16 mouse cellular contexts compared by ENCODE assay signal in the genomic region with DNA sequence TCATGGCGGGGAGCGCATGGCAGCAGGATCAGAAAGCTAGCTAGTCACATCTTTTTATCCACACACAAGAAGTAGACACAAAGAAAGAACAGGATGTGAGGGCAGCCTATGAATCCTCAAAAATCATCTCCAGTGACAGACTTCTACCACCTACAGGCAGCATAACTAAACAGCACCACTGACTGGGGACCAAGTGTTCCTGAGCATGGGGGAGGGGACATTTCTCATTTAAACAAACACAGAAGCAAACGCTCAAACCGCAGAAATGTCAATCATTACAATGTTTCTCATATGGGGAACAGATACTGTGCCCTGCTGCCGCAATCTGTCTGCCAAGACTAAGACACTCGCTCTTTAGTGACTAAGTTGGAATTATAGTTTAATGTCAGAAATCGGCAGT. TPM values are rescaled to one million over a fixed set of nuclear protein-coding genes. Genes with fewer than 3 reads are reported as not detected.
A peak's percentile ranks its signal among the peaks of the same experiment; 100 is the strongest.
DNase-seq lines count a peak whose midpoint lies in the region; ATAC-seq and TF ChIP-seq lines count a peak whose summit lies in the region.
"Had no signal": no experiment of that assay in that cellular context is flagged by ENCODE, and none has a peak within 500 bp of the region (broad histone marks: within the 10 kb centered on the region; RNA-seq: fewer than 3 reads in every experiment).

No protein-coding gene starts in this region.

- TF ChIP-seq CTCF in intestine, postnatal 0 days (IDR thresholded peaks at IDR 0.05; ENCODE audit: low read depth), result 0 out of 2 replicates have a peak, but pooled peaks have one; percentile 34
- TF ChIP-seq CTCF in CH12.LX (conservative IDR thresholded peaks at IDR 0.05 in 1 of 2, IDR thresholded peaks at IDR 0.05 in 1 of 2; ENCODE audit: low read depth in 2 of 2, low read length in 2 of 2), result peak in 1 of 2 experiments; percentile 52; a peak in 2 of 4 replicates

- dilution Hi-C loops in CH12.LX (cut with MboI; ENCODE audit: extremely low pct_ligation_motif_present, extremely low pct_unique_long_range_greater_than_20kb, low sequenced_read_pairs), result no loop called here

- H3K9ac ChIP-seq in intestine, postnatal 0 days (ENCODE audit: low read depth, low read length), result no peak overlapping the region
- H3K9ac ChIP-seq in intestine, embryonic 16.5 days (ENCODE audit: low read depth, low read length), result no peak overlapping the region
- H3K9ac ChIP-seq in CH12.LX (ENCODE audit: insufficient read depth, low read depth), result no peak overlapping the region
- H3K9ac ChIP-seq: limb, embryonic 13.5 days; liver, embryonic 15.5 days had no signal

- no peak for ATAC-seq in intestine, postnatal 0 days
- ATAC-seq in intestine, embryonic 16.5 days, result no peak
- ATAC-seq: inflammation-experienced regulatory T-cells, adult 6 months; midbrain, embryonic 16.5 days had no signal

- H3K27ac ChIP-seq in intestine, postnatal 0 days (ENCODE audit: low read depth, low read length), result no peak overlapping the region
- H3K27ac ChIP-seq in intestine, embryonic 16.5 days (ENCODE audit: low read length), result no peak overlapping the region
- no peak overlapping the region for H3K27ac ChIP-seq in CH12.LX (ENCODE audit: insufficient read depth, low read depth)
- H3K27ac ChIP-seq: kidney, postnatal 0 days; left cerebral cortex, adult 2 months; limb, embryonic 13.5 days; liver, embryonic 15.5 days had no signal

- H3K4me2 ChIP-seq in intestine, postnatal 0 days (replicated peaks; ENCODE audit: low read depth), result no peak overlapping the region
- no peak overlapping the region for H3K4me2 ChIP-seq in intestine, embryonic 16.5 days (ENCODE audit: low read depth, low read length)
- no peak overlapping the region for H3K4me2 ChIP-seq in CH12.LX (ENCODE audit: insufficient read depth, low read depth, poor library complexity, severe bottlenecking)
- H3K4me2 ChIP-seq: limb, embryonic 13.5 days; liver, embryonic 15.5 days had no signal

- no peaks in the 10 kb centered on the region for H3K36me3 ChIP-seq in intestine, postnatal 0 days (ENCODE audit: control insufficient read depth, insufficient read depth)
- no peaks in the 10 kb centered on the region for H3K36me3 ChIP-seq in intestine, embryonic 16.5 days (ENCODE audit: control insufficient read depth, insufficient read depth, low read length)
- no peaks in the 10 kb centered on the region for H3K36me3 ChIP-seq in CH12.LX (replicated peaks in 1 of 2; ENCODE audit: control insufficient read depth in 1 of 2, insufficient read depth in 1 of 2, low read length in 1 of 2)
- H3K36me3 ChIP-seq: limb, embryonic 13.5 days; liver, embryonic 15.5 days had no signal

- TF ChIP-seq RAD21 in CH12.LX (IDR thresholded peaks at IDR 0.05; ENCODE audit: low read depth, low read length), result peak; percentile 39

- no peaks in the 10 kb centered on the region for H3K9me3 ChIP-seq in intestine, postnatal 0 days (ENCODE audit: control insufficient read depth)
- no peaks in the 10 kb centered on the region for H3K9me3 ChIP-seq in intestine, embryonic 16.5 days (ENCODE audit: control insufficient read depth, low read length)
- H3K9me3 ChIP-seq in CH12.LX (replicated peaks; ENCODE audit: low read length), result no peaks in the 10 kb centered on the region
- H3K9me3 ChIP-seq: limb, embryonic 13.5 days; liver, embryonic 15.5 days had no signal

- no peak for TF ChIP-seq POLR2A in CH12.LX (IDR thresholded peaks at IDR 0.05; ENCODE audit: low read depth, low read length)

- H3K79me2 ChIP-seq in CH12.LX (replicated peaks; ENCODE audit: control insufficient read depth, extremely low read depth, insufficient read depth, poor library complexity, severe bottlenecking), result no peaks in the 10 kb centered on the region

- H3K4me3 ChIP-seq in intestine, postnatal 0 days (ENCODE audit: low read depth, low read length), result no peak overlapping the region
- no peak overlapping the region for H3K4me3 ChIP-seq in intestine, embryonic 16.5 days (ENCODE audit: low read length)
- no peak overlapping the region for H3K4me3 ChIP-seq in CH12.LX (replicated peaks in 1 of 3; ENCODE audit: low read depth in 2 of 3, low read length in 2 of 3, poor library complexity in 1 of 3)
- H3K4me3 ChIP-seq: left cerebral cortex, adult 2 months; limb, embryonic 13.5 days; liver, embryonic 15.5 days had no signal

- DNase-seq in 3T3-L1 (ENCODE audit: low read depth, low spot score) (peak; percentile 61), CH12.LX (ENCODE audit: extremely low read depth) (peak; percentile 21)
- DNase-seq in layer of hippocampus, postnatal 10 days (ENCODE audit: low spot score in 2 of 2), result peak; percentile 6 to 24
- DNase-seq in gastrocnemius, postnatal 25 days, result no peak
- no peak for DNase-seq in B cell, adult 2 months
- DNase-seq: cerebellum, adult 18-20 months; lung, postnatal 4 days; right cerebral cortex, postnatal 25 days had no signal

- H3K27me3 ChIP-seq in intestine, postnatal 0 days (replicated peaks; ENCODE audit: control insufficient read depth, insufficient read depth, low read length), result no peaks in the 10 kb centered on the region
- H3K27me3 ChIP-seq in intestine, embryonic 16.5 days (replicated peaks; ENCODE audit: control insufficient read depth, insufficient read depth, low read length), result no peaks in the 10 kb centered on the region
- H3K27me3 ChIP-seq in CH12.LX (replicated peaks), result no peaks in the 10 kb centered on the region
- H3K27me3 ChIP-seq: limb, embryonic 13.5 days; liver, embryonic 15.5 days had no signal

- no peaks in the 10 kb centered on the region; the same call in 1 of the 2 replicates for H3K4me1 ChIP-seq in intestine, postnatal 0 days (replicated peaks; ENCODE audit: control insufficient read depth, insufficient read depth, low read length)
- H3K4me1 ChIP-seq in intestine, embryonic 16.5 days (ENCODE audit: control insufficient read depth, insufficient read depth, low read length), result no peaks in the 10 kb centered on the region
- H3K4me1 ChIP-seq in CH12.LX (ENCODE audit: control insufficient read depth in 1 of 2, insufficient read depth in 2 of 2), result peaks cover 0 to 4% of the 10 kb centered on the region in 2 experiments; a peak in 1 of 4 replicates
- H3K4me1 ChIP-seq: limb, embryonic 13.5 days; liver, embryonic 15.5 days had no signal

- in situ Hi-C loops in CH12.LX (cut with MboI; ENCODE audit: low pct_ligation_motif_present, low pct_unique_long_range_greater_than_20kb, low sequenced_read_pairs), result no loop called here

- TF ChIP-seq EP300 in CH12.LX (IDR thresholded peaks at IDR 0.05; ENCODE audit: low read length), result no peak

- WGBS in intestine, postnatal 0 days, result 72% methylated on average over 7 of the region's 7 CpGs
- 78% methylated on average over 7 of the region's 7 CpGs for WGBS in intestine, embryonic 16.5 days

TF ChIP-seq in CH12.LX, 34 proteins besides CTCF, POLR2A, EP300 and RAD21:
- no peak for TF ChIP-seq NRF1 (IDR thresholded peaks at IDR 0.05; ENCODE audit: low read depth, low read length)
- TF ChIP-seq MXI1 (IDR thresholded peaks at IDR 0.05; ENCODE audit: low read depth, low read length), result no peak
- TF ChIP-seq KAT2A (IDR thresholded peaks at IDR 0.05; ENCODE audit: insufficient replicate concordance, low read length), result no peak
- no peak for TF ChIP-seq IRF4 (IDR thresholded peaks at IDR 0.05; ENCODE audit: low read depth, low read length)
- TF ChIP-seq RCOR1 (conservative IDR thresholded peaks at IDR 0.05; ENCODE audit: low read depth, low read length), result no peak
- TF ChIP-seq USF1 (IDR thresholded peaks at IDR 0.05; ENCODE audit: low read depth, low read length), result no peak
- no peak for TF ChIP-seq MAZ (IDR thresholded peaks at IDR 0.05; ENCODE audit: low read depth, low read length)
- TF ChIP-seq MYC (IDR thresholded peaks at IDR 0.05; ENCODE audit: low read depth, low read length), result no peak
- no peak for TF ChIP-seq MAX (IDR thresholded peaks at IDR 0.05; ENCODE audit: low read length)
- TF ChIP-seq MAFK (IDR thresholded peaks at IDR 0.05; ENCODE audit: insufficient replicate concordance, low read length), result no peak
- no peak for TF ChIP-seq ZNF384 (IDR thresholded peaks at IDR 0.05; ENCODE audit: low read depth, low read length)
- TF ChIP-seq POLR2AphosphoS2 (IDR thresholded peaks at IDR 0.05; ENCODE audit: low read depth, low read length), result no peak
- no peak for TF ChIP-seq HCFC1 (IDR thresholded peaks at IDR 0.05; ENCODE audit: low read depth, low read length)
- no peak for TF ChIP-seq TBP (conservative IDR thresholded peaks at IDR 0.05; ENCODE audit: low read depth, low read length)
- peak; percentile 42 for TF ChIP-seq SMC3 (IDR thresholded peaks at IDR 0.05; ENCODE audit: low read depth, low read length)
- peak; percentile 31; the same call in 1 of the 2 replicates for TF ChIP-seq CHD2 (IDR thresholded peaks at IDR 0.05; ENCODE audit: low read length)

RNA-seq across cellular contexts. Expression of gene Kiz, which starts 40.7 kb away (rescaled TPM):
- 9.3 and 9.8 TPM in 2 replicates for polyA plus RNA-seq in intestine, postnatal 0 days (2015; fragmentation: Nextera tagmentation; extraction: Ambion mirVana)
- polyA plus RNA-seq in intestine, embryonic 16.5 days (2015; fragmentation: Nextera tagmentation; extraction: Ambion mirVana), result 18.3 and 20.7 TPM in 2 replicates
- total RNA-seq in CH12.LX (2012; rRNA removed), result 9.8 and 14.1 TPM in 2 replicates
- 13.0 TPM in 2 replicates for total RNA-seq in CH12.LX (2014; rRNA removed)
- 11.2 and 13.8 TPM in 2 replicates for polyA plus RNA-seq in CH12.LX (2012; ENCODE audit: insufficient read length, low read depth)
- 10 to 100 TPM; 15.5 to 16.0 TPM for total RNA-seq in layer of hippocampus, postnatal 10 days (2021)
- 10 to 100 TPM; 33.9 to 37.8 TPM for total RNA-seq in gastrocnemius, postnatal 25 days (2021)

Comparison
In these comparisons a context has a peak if more than half of its experiments do, and no peak if none do; other contexts are left out.
1. DNase-seq: peak in 3T3-L1 (single experiment), CH12.LX (single experiment) and layer of hippocampus, postnatal 10 days (2 of 2); none in gastrocnemius, postnatal 25 days (single experiment) and B cell, adult 2 months (0 of 2).